Mouse (Mus musculus) heart, embryonic 15.5 days (tissue): ENCODE data around the gene Hmcn2. TPM values are rescaled to one million over a fixed set of nuclear protein-coding genes. Genes with fewer than 3 reads are reported as not detected.

Experiments used
- ATAC-seq: fragments of 200-750 bp; cut with Nextera tagmentation; replicated peaks from 2 replicates; pipeline ENCODE4 v1.8.0; 2017; ENCODE audit warnings: low read depth, moderate TSS enrichment; ENCODE audit not compliant: insufficient number of reproducible peaks, insufficient read depth, low FRiP score
- H3K27ac ChIP-seq: fragments of 300-500 bp; sonication (generic); 2 replicates; pipeline ENCODE4 v1.5.1; 2015; ENCODE audit warnings: mild to moderate bottlenecking, inconsistent platforms
- H3K27me3 ChIP-seq: fragments of 300-500 bp; sonication (generic); 2 replicates; pipeline ENCODE4 v1.6.1; 2015; ENCODE audit warnings: inconsistent platforms
- H3K36me3 ChIP-seq: fragments of 300-500 bp; sonication (generic); 2 replicates; pipeline ENCODE4 v1.6.1; 2015; ENCODE audit warnings: mild to moderate bottlenecking, inconsistent platforms
- H3K4me1 ChIP-seq: fragments of 300-500 bp; sonication (generic); replicated peaks from 2 replicates; pipeline ENCODE4 v1.6.1; 2015; ENCODE audit warnings: inconsistent platforms
- H3K4me2 ChIP-seq: fragments of 300-500 bp; sonication (generic); 2 replicates; pipeline ENCODE4 v1.6.1; 2015; ENCODE audit warnings: inconsistent platforms, mild to moderate bottlenecking, moderate library complexity
- H3K4me3 ChIP-seq: fragments of 300-500 bp; sonication (generic); 2 replicates; pipeline ENCODE4 v1.5.1; 2015; ENCODE audit warnings: mild to moderate bottlenecking, inconsistent platforms
- H3K9ac ChIP-seq: fragments of 300-500 bp; sonication (generic); 2 replicates; pipeline ENCODE4 v1.6.1; 2015; ENCODE audit warnings: mild to moderate bottlenecking, inconsistent platforms
- H3K9me3 ChIP-seq: fragments of 300-500 bp; sonication (generic); replicated peaks from 2 replicates; pipeline ENCODE4 v1.6.1; 2016; ENCODE audit warnings: inconsistent platforms
- WGBS: fragments of 180-500 bp; shearing (Covaris S2); methylation state at CpG from one replicate; pipeline ENCODE4 v1.1.7; 2015; ENCODE audit warnings: mixed read lengths; 5-methylcytosine and 5-hydroxymethylcytosine counted together
- polyA plus RNA-seq: library from polyadenylated mRNA; unstranded; fragments of >200 nt; fragmentation: Nextera tagmentation; extraction: Ambion mirVana; gene quantifications from 2 replicates; pipeline ENCODE4 v1.2.1, GENCODE M21; 2015

The Hmcn2 gene
- polyA plus RNA-seq, 1 experiment from 2014 or later: 1.1 TPM

- Histone ChIP-seq H3K27ac (no peak overlapping the region), H3K9me3 (no peaks in the 10 kb centered on the region), H3K9ac (no peak overlapping the region), H3K27me3 (no peaks in the 10 kb centered on the region), H3K36me3 (no peaks in the 10 kb centered on the region), H3K4me3 (no peak overlapping the region), H3K4me2 (no peak overlapping the region), H3K4me1 (peaks cover 27% of the 10 kb centered on the region)
- 77% methylated on average over 4 of the region's 4 CpGs for WGBS
- no peak for ATAC-seq
Measured at GRCm38 (mm10) chr2:31446036-31446435, 131.8 kb downstream of the Hmcn2 start.

- Histone ChIP-seq H3K4me2 (no peak overlapping the region), H3K9ac (no peak overlapping the region), H3K9me3 (no peaks in the 10 kb centered on the region), H3K4me3 (no peak overlapping the region), H3K4me1 (peaks cover 30% of the 10 kb centered on the region), H3K27ac (no peak overlapping the region), H3K36me3 (no peaks in the 10 kb centered on the region), H3K27me3 (no peaks in the 10 kb centered on the region)
- WGBS: 66% methylated on average over 4 of the region's 4 CpGs
- no peak for ATAC-seq
Measured at GRCm38 (mm10) chr2:31446456-31446855, 132.2 kb downstream of the Hmcn2 start.

GRCm38 (mm10) chr2:31447536-31447935 is 133.3 kb downstream of the Hmcn2 start:
- Histone ChIP-seq H3K4me2 (no peak overlapping the region), H3K9ac (no peak overlapping the region), H3K27ac (no peak overlapping the region), H3K4me1 (peaks cover 31% of the 10 kb centered on the region), H3K4me3 (no peak overlapping the region), H3K36me3 (no peaks in the 10 kb centered on the region), H3K27me3 (no peaks in the 10 kb centered on the region), H3K9me3 (no peaks in the 10 kb centered on the region)
- no peak for ATAC-seq
- 84% methylated on average over 2 of the region's 2 CpGs for WGBS

GRCm38 (mm10) chr2:31448756-31449440 is 134.7 kb downstream of the Hmcn2 start:
- H3K9me3 ChIP-seq: no peaks in the 10 kb centered on the region
- H3K4me1 ChIP-seq: peaks cover 40% of the 10 kb centered on the region
- H3K4me2 ChIP-seq: no peak overlapping the region
- H3K9ac ChIP-seq: no peak overlapping the region
- ATAC-seq: no peak
- whole genome bisulfite sequencing: 59% methylated on average over 3 of the region's 3 CpGs
- no peaks in the 10 kb centered on the region for H3K36me3 ChIP-seq
- no peak overlapping the region for H3K4me3 ChIP-seq
- H3K27me3 ChIP-seq: no peaks in the 10 kb centered on the region
- peak overlapping the region; percentile 72 for H3K27ac ChIP-seq

- Histone ChIP-seq H3K4me2 (no peak overlapping the region), H3K4me3 (no peak overlapping the region), H3K27ac (peak overlapping the region; percentile 72), H3K27me3 (no peaks in the 10 kb centered on the region), H3K4me1 (peaks cover 45% of the 10 kb centered on the region), H3K36me3 (no peaks in the 10 kb centered on the region), H3K9me3 (no peaks in the 10 kb centered on the region), H3K9ac (no peak overlapping the region)
- ATAC-seq: peak; percentile 67
- WGBS: 29% methylated on average over 4 of the region's 4 CpGs
Measured at GRCm38 (mm10) chr2:31449441-31449815, 135.2 kb downstream of the Hmcn2 start.

- H3K27ac ChIP-seq: no peak overlapping the region
- peaks cover 49% of the 10 kb centered on the region for H3K4me1 ChIP-seq
- ATAC-seq: no peak
- no peaks in the 10 kb centered on the region for H3K36me3 ChIP-seq
- 87% methylated on average over 4 of the region's 4 CpGs for WGBS
- H3K27me3 ChIP-seq: no peaks in the 10 kb centered on the region
- no peaks in the 10 kb centered on the region for H3K9me3 ChIP-seq
- no peak overlapping the region for H3K4me2 ChIP-seq
- no peak overlapping the region for H3K4me3 ChIP-seq
- no peak overlapping the region for H3K9ac ChIP-seq
Measured at GRCm38 (mm10) chr2:31449902-31450301, 135.7 kb downstream of the Hmcn2 start.

GRCm38 (mm10) chr2:31450661-31451060 is 136.4 kb downstream of the Hmcn2 start:
- peaks cover 57% of the 10 kb centered on the region for H3K4me1 ChIP-seq

GRCm38 (mm10) chr2:31451530-31451929 is 137.3 kb downstream of the Hmcn2 start:
- Histone ChIP-seq H3K4me1 (peaks cover 60% of the 10 kb centered on the region), H3K4me2 (no peak overlapping the region), H3K9ac (no peak overlapping the region), H3K27me3 (no peaks in the 10 kb centered on the region), H3K9me3 (no peaks in the 10 kb centered on the region), H3K4me3 (no peak overlapping the region), H3K36me3 (no peaks in the 10 kb centered on the region), H3K27ac (no peak overlapping the region)
- ATAC-seq: no peak
- WGBS: 57% methylated on average over 1 of the region's 1 CpGs

More at GRCm38 (mm10) chr2:31450661-31451060, 136.4 kb downstream of the Hmcn2 start:
- 52% methylated on average over 3 of the region's 3 CpGs for WGBS
- Histone ChIP-seq H3K4me2 (no peak overlapping the region), H3K9me3 (no peaks in the 10 kb centered on the region), H3K27ac (no peak overlapping the region), H3K27me3 (no peaks in the 10 kb centered on the region), H3K36me3 (no peaks in the 10 kb centered on the region), H3K9ac (no peak overlapping the region), H3K4me3 (no peak overlapping the region)
- no peak for ATAC-seq

- H3K4me1 ChIP-seq: peaks cover 60% of the 10 kb centered on the region
- H3K27me3 ChIP-seq: peaks cover 5% of the 10 kb centered on the region
- WGBS: 92% methylated on average over 13 of the region's 13 CpGs
- H3K27ac ChIP-seq: no peak overlapping the region
- H3K4me3 ChIP-seq: no peak overlapping the region
- H3K9me3 ChIP-seq: no peaks in the 10 kb centered on the region
- ATAC-seq: no peak
- no peak overlapping the region for H3K9ac ChIP-seq
- H3K4me2 ChIP-seq: no peak overlapping the region
- H3K36me3 ChIP-seq: no peaks in the 10 kb centered on the region
Measured at GRCm38 (mm10) chr2:31453011-31453410, 138.8 kb downstream of the Hmcn2 start.

GRCm38 (mm10) chr2:31453559-31454177 is 139.5 kb downstream of the Hmcn2 start:
- no peaks in the 10 kb centered on the region for H3K36me3 ChIP-seq
- no peak for ATAC-seq
- peaks cover 11% of the 10 kb centered on the region for H3K27me3 ChIP-seq
- H3K27ac ChIP-seq: peak overlapping the region; percentile 87
- H3K9me3 ChIP-seq: no peaks in the 10 kb centered on the region
- 0 out of 2 replicates have a peak overlapping the region, but pooled peaks have one; percentile 10 for H3K4me2 ChIP-seq
- peaks cover 57% of the 10 kb centered on the region for H3K4me1 ChIP-seq
- no peak overlapping the region for H3K4me3 ChIP-seq
- WGBS: 42% methylated on average over 11 of the region's 11 CpGs
- H3K9ac ChIP-seq: peak overlapping the region; percentile 19; the same call in 1 of the 2 replicates

- H3K9ac ChIP-seq: peak overlapping the region; percentile 21; the same call in 1 of the 2 replicates
- peaks cover 17% of the 10 kb centered on the region for H3K27me3 ChIP-seq
Measured at GRCm38 (mm10) chr2:31454280-31454679, 140.1 kb downstream of the Hmcn2 start.

More at GRCm38 (mm10) chr2:31454280-31454679, 140.1 kb downstream of the Hmcn2 start:
- Histone ChIP-seq H3K4me3 (no peak overlapping the region), H3K27ac (peak overlapping the region; percentile 87), H3K36me3 (no peaks in the 10 kb centered on the region), H3K4me2 (peak overlapping the region; percentile 21; the same call in 1 of the 2 replicates), H3K4me1 (peaks cover 51% of the 10 kb centered on the region), H3K9me3 (no peaks in the 10 kb centered on the region)
- peak; percentile 70 for ATAC-seq
- WGBS: 23% methylated on average over 8 of the region's 8 CpGs
